8 mouse cellular contexts compared by ENCODE assay signal in genomic region chr12:79028911-79029861, GRCm38 (mm10). TPM values are rescaled to one million over a fixed set of nuclear protein-coding genes. Genes with fewer than 3 reads are reported as not detected.
DNase-seq lines count a peak whose midpoint lies in the region; ATAC-seq lines count a peak whose summit lies in the region.

Gene Plekhh1, plus strand, starts transcription at chr12:79029163.

- peak within 1 kb of the TSS; percentile 83 for H3K4me3 ChIP-seq in intestine, embryonic 14.5 days (ENCODE audit: low read depth, low read length)
- peak within 1 kb of the TSS; percentile 70 for H3K4me3 ChIP-seq in limb, embryonic 15.5 days
- peak within 1 kb of the TSS; percentile 91 for H3K4me3 ChIP-seq in midbrain, embryonic 15.5 days
- peak within 1 kb of the TSS; percentile 81 for H3K4me3 ChIP-seq in stomach, embryonic 16.5 days (replicated peaks; ENCODE audit: low read length)

- under 1% methylated on average over 65 of the region's 80 CpGs for WGBS in intestine, embryonic 14.5 days
- WGBS in limb, embryonic 15.5 days: under 1% methylated on average over 76 of the region's 80 CpGs
- WGBS in midbrain, embryonic 15.5 days: under 1% methylated on average over 75 of the region's 80 CpGs
- WGBS in stomach, embryonic 16.5 days: under 1% methylated on average over 80 of the region's 80 CpGs

- intact Hi-C loops in gastrocnemius, postnatal 14 days (cut with DNase I; ENCODE audit: low total_unique reads): no loop called here

- peak within 1 kb of the TSS; percentile 75 for H3K4me2 ChIP-seq in intestine, embryonic 14.5 days (ENCODE audit: low read length)
- H3K4me2 ChIP-seq in limb, embryonic 15.5 days: peak within 1 kb of the TSS; percentile 97
- peak within 1 kb of the TSS; percentile 97 for H3K4me2 ChIP-seq in midbrain, embryonic 15.5 days
- peak within 1 kb of the TSS; percentile 93 for H3K4me2 ChIP-seq in stomach, embryonic 16.5 days (ENCODE audit: low read depth, low read length)

- peak within 1 kb of the TSS; percentile 84 for H3K9ac ChIP-seq in intestine, embryonic 14.5 days (ENCODE audit: low read length)
- H3K9ac ChIP-seq in limb, embryonic 15.5 days: peak within 1 kb of the TSS; percentile 63
- H3K9ac ChIP-seq in midbrain, embryonic 15.5 days: peak within 1 kb of the TSS; percentile 82
- peak within 1 kb of the TSS; percentile 94 for H3K9ac ChIP-seq in stomach, embryonic 16.5 days (ENCODE audit: low read length)

- no peaks in the 10 kb centered on the region for H3K9me3 ChIP-seq in intestine, embryonic 14.5 days (ENCODE audit: control insufficient read depth, low read length)
- H3K9me3 ChIP-seq in limb, embryonic 15.5 days: no peaks in the 10 kb centered on the region
- H3K9me3 ChIP-seq in midbrain, embryonic 15.5 days: no peaks in the 10 kb centered on the region
- H3K9me3 ChIP-seq in stomach, embryonic 16.5 days (replicated peaks; ENCODE audit: control insufficient read depth, low read length): no peaks in the 10 kb centered on the region

- H3K36me3 ChIP-seq in intestine, embryonic 14.5 days (ENCODE audit: control insufficient read depth, insufficient read depth, low read length): no peaks in the 10 kb centered on the region
- H3K36me3 ChIP-seq in limb, embryonic 15.5 days: no peaks in the 10 kb centered on the region
- H3K36me3 ChIP-seq in midbrain, embryonic 15.5 days (replicated peaks): no peaks in the 10 kb centered on the region
- no peaks in the 10 kb centered on the region for H3K36me3 ChIP-seq in stomach, embryonic 16.5 days (ENCODE audit: control insufficient read depth, insufficient read depth, low read length)

- peak within 1 kb of the TSS; percentile 59; the same call in 1 of the 2 replicates for H3K27ac ChIP-seq in intestine, embryonic 14.5 days (ENCODE audit: low read depth)
- peak within 1 kb of the TSS; percentile 57 for H3K27ac ChIP-seq in limb, embryonic 15.5 days
- H3K27ac ChIP-seq in midbrain, embryonic 15.5 days: peak within 1 kb of the TSS; percentile 60
- H3K27ac ChIP-seq in stomach, embryonic 16.5 days (ENCODE audit: low read length): peak within 1 kb of the TSS; percentile 34

- no peaks in the 10 kb centered on the region for H3K27me3 ChIP-seq in intestine, embryonic 14.5 days (replicated peaks; ENCODE audit: control insufficient read depth, insufficient read depth, low read length)
- no peaks in the 10 kb centered on the region for H3K27me3 ChIP-seq in limb, embryonic 15.5 days
- H3K27me3 ChIP-seq in midbrain, embryonic 15.5 days (replicated peaks): no peaks in the 10 kb centered on the region
- no peaks in the 10 kb centered on the region for H3K27me3 ChIP-seq in stomach, embryonic 16.5 days (ENCODE audit: control insufficient read depth, insufficient read depth, low read length)

- DNase-seq in left cerebral cortex, adult 8-10 months (ENCODE audit: low spot score in 2 of 2): no peak
- DNase-seq in left cerebral cortex, adult 9 months (ENCODE audit: low spot score in 2 of 2): no peak
- peak; percentile 53 to 65 for DNase-seq in cerebellum, postnatal 10 days
- peak; percentile 30 for DNase-seq in gastrocnemius, postnatal 14 days
- DNase-seq in intestine, embryonic 14.5 days (ENCODE audit: low spot score): peak; percentile 86

- H3K4me1 ChIP-seq in intestine, embryonic 14.5 days (replicated peaks; ENCODE audit: control insufficient read depth, insufficient read depth, low read length): peaks cover 5% of the 10 kb centered on the region; the same call in 1 of the 2 replicates
- H3K4me1 ChIP-seq in limb, embryonic 15.5 days: peaks cover 12% of the 10 kb centered on the region
- H3K4me1 ChIP-seq in midbrain, embryonic 15.5 days: peaks cover 15% of the 10 kb centered on the region
- H3K4me1 ChIP-seq in stomach, embryonic 16.5 days (ENCODE audit: control insufficient read depth, insufficient read depth, low read length): no peaks in the 10 kb centered on the region

- peak; percentile 93 for ATAC-seq in intestine, embryonic 14.5 days (replicated peaks; ENCODE audit: low FRiP score, low TSS enrichment, low read depth)
- ATAC-seq in limb, embryonic 15.5 days (ENCODE audit: insufficient number of reproducible peaks, low FRiP score, low TSS enrichment, low read depth): peak; percentile 52; the same call in 1 of the 2 replicates
- peak; percentile 94 for ATAC-seq in midbrain, embryonic 15.5 days (replicated peaks)
- peak; percentile 88 for ATAC-seq in stomach, embryonic 16.5 days (ENCODE audit: insufficient read depth, low FRiP score)

RNA-seq across cellular contexts. Expression of gene Plekhh1, which starts in this region (rescaled TPM):
- total RNA-seq in left cerebral cortex, adult 8-10 months (2022): 10 to 100 TPM; 21.1 to 27.5 (median 25.0) TPM
- 1 to 10 TPM; 2.2 to 2.5 TPM for total RNA-seq in gastrocnemius, postnatal 14 days (2021)
- 6.7 and 6.8 TPM in 2 replicates for polyA plus RNA-seq in intestine, embryonic 14.5 days (2014; fragmentation: Nextera tagmentation; extraction: Ambion mirVana)
- polyA plus RNA-seq in limb, embryonic 15.5 days (2015; fragmentation: Nextera tagmentation; extraction: Ambion mirVana): 3.4 TPM in 2 replicates
- 3.3 and 3.7 TPM in 2 replicates for polyA plus RNA-seq in midbrain, embryonic 15.5 days (2015; fragmentation: Nextera tagmentation; extraction: Ambion mirVana)
- 5.8 and 5.9 TPM in 2 replicates for polyA plus RNA-seq in stomach, embryonic 16.5 days (2015; fragmentation: Nextera tagmentation; extraction: Ambion mirVana)

Comparison
In these comparisons a context has a peak if more than half of its experiments do, and no peak if none do; other contexts are left out.
1. RNA of gene Plekhh1 (total RNA-seq): 21.1 to 27.5 TPM in left cerebral cortex, adult 8-10 months; 2.2 to 2.5 TPM in gastrocnemius, postnatal 14 days; every median in the first group is over 4 times any median in the second.
2. DNase-seq: peak in cerebellum, postnatal 10 days (2 of 2), gastrocnemius, postnatal 14 days (single experiment) and intestine, embryonic 14.5 days (single experiment); none in left cerebral cortex, adult 8-10 months (0 of 2) and left cerebral cortex, adult 9 months (0 of 2).
3. Peak in every context shown above with its lines, with median percentiles within 50 percentile points of each other: ATAC-seq, H3K27ac ChIP-seq, H3K4me2 ChIP-seq, H3K4me3 ChIP-seq and H3K9ac ChIP-seq.